Mouse (Mus musculus): ENCODE results near the gene Kcnh3.

DNA sequence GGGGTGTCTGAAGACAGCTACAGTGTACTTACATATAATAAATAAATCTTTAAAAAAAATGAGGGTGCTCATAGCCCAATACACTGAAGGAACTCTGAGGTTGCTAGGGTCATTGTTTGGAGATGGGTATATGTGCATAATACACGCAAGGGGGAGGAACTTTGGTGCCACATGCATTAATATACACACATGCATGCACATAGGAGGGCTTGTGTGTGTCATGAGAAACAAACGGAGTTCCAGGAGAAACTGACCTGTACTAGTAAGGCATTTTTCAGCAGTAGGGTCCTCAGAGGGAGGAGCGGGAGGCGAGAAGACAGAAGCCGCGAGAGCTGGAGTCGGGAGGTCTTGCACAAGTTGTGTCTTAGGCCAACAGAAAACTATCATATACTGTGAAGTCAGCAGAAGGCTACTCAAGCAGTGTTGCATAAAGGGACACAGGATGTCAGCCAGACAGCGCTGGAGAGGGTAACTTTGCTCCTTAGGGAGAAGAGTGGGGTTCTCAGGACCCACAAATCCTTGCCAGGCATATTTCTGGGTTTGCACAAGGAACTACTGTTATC lies 34.6 kb downstream of the Kcnh3 start:
- TF ChIP-seq CTCF (conservative IDR thresholded peaks at IDR 0.05; ENCODE audit: low read length) (no peak), POU5F1 (IDR thresholded peaks at IDR 0.05; ENCODE audit: borderline replicate concordance, low read length) (no peak)

Data from E14TG2a.4 (cell line).